Mouse (Mus musculus): Measurements from ENCODE around the gene Prss45. TPM values are rescaled to one million over a fixed set of nuclear protein-coding genes. Genes with fewer than 3 reads are reported as not detected.
"Not testable (repeated sequence)": the region's sequence is repeated elsewhere in the genome, so short reads cannot be mapped to it uniquely, and the experiment has no call there.

Gene Prss45
- total RNA-seq (2021) = not detected
- long read RNA-seq, experiment 1 = 0 reads
- long read RNA-seq, experiment 2 = 0 reads

- no peak for DNase-seq (ENCODE audit: low spot score)
Measured at GRCm38 (mm10) chr9:110834411-110834810, at the start of gene Prss45. Gene Prss45, plus strand, starts transcription at chr9:110834588.

GRCm38 (mm10) chr9:110788169-110788568 lies 46.2 kb upstream of the Prss45 start:
- DNase-seq (ENCODE audit: low spot score) = no peak

- no peak for DNase-seq (ENCODE audit: low spot score)
Measured at GRCm38 (mm10) chr9:110790462-110790861, 43.9 kb upstream of the Prss45 start.

- no peak for DNase-seq (ENCODE audit: low spot score)
Measured at GRCm38 (mm10) chr9:110797013-110797412, 37.4 kb upstream of the Prss45 start.

GRCm38 (mm10) chr9:110797866-110798265 lies 36.5 kb upstream of the Prss45 start, which contains the start of gene Prss42:
Gene Prss42, plus strand, starts transcription at chr9:110798166.
- no peak for DNase-seq (ENCODE audit: low spot score)

GRCm38 (mm10) chr9:110800834-110801479 lies 33.4 kb upstream of the Prss45 start:
- DNase-seq (ENCODE audit: low spot score) = no peak

GRCm38 (mm10) chr9:110803294-110803693 lies 31.1 kb upstream of the Prss45 start:
- no peak for DNase-seq (ENCODE audit: low spot score)

GRCm38 (mm10) chr9:110810051-110810450 lies 24.3 kb upstream of the Prss45 start:
- DNase-seq (ENCODE audit: low spot score) = no peak

GRCm38 (mm10) chr9:110813789-110814188 lies 20.6 kb upstream of the Prss45 start, which contains the start of gene Prss44:
Gene Prss44, plus strand, starts transcription at chr9:110813994.
- no peak for DNase-seq (ENCODE audit: low spot score)

- DNase-seq (ENCODE audit: low spot score) = not testable (repeated sequence)
Measured at GRCm38 (mm10) chr9:110820546-110820945, 13.8 kb upstream of the Prss45 start.

GRCm38 (mm10) chr9:110821436-110821835 lies 13.0 kb upstream of the Prss45 start:
- DNase-seq (ENCODE audit: low spot score) = no peak

- DNase-seq (ENCODE audit: low spot score) = no peak
Measured at GRCm38 (mm10) chr9:110825426-110825825, 9.0 kb upstream of the Prss45 start.

GRCm38 (mm10) chr9:110825832-110826231 lies 8.6 kb upstream of the Prss45 start:
- DNase-seq (ENCODE audit: low spot score) = no peak

GRCm38 (mm10) chr9:110826390-110826789 lies 8.0 kb upstream of the Prss45 start, which contains the start of gene Prss43:
Gene Prss43, plus strand, starts transcription at chr9:110826690.
- DNase-seq (ENCODE audit: low spot score) = no peak

GRCm38 (mm10) chr9:110833021-110833420 lies 1.4 kb upstream of the Prss45 start:
- no peak for DNase-seq (ENCODE audit: low spot score)

- DNase-seq (ENCODE audit: low spot score) = no peak
Measured at GRCm38 (mm10) chr9:110834961-110835360, 573 bp downstream of the Prss45 start.

GRCm38 (mm10) chr9:110836112-110836511 lies 1.7 kb downstream of the Prss45 start:
- DNase-seq (ENCODE audit: low spot score) = peak; percentile 24

GRCm38 (mm10) chr9:110840905-110841304 lies 6.5 kb downstream of the Prss45 start:
- DNase-seq (ENCODE audit: low spot score) = no peak

- DNase-seq (ENCODE audit: low spot score) = no peak
Measured at GRCm38 (mm10) chr9:110841438-110841837, 7.0 kb downstream of the Prss45 start.

GRCm38 (mm10) chr9:110844206-110844605 lies 9.8 kb downstream of the Prss45 start, which contains the start of gene Prss46:
Gene Prss46, plus strand, starts transcription at chr9:110844506.
- DNase-seq (ENCODE audit: low spot score) = no peak

- DNase-seq (ENCODE audit: low spot score) = no peak
Measured at GRCm38 (mm10) chr9:110849162-110849561, 14.8 kb downstream of the Prss45 start.

- DNase-seq (ENCODE audit: low spot score) = no peak
Measured at GRCm38 (mm10) chr9:110855903-110856302, 21.5 kb downstream of the Prss45 start.

GRCm38 (mm10) chr9:110856920-110857319 lies 22.5 kb downstream of the Prss45 start:
- no peak for DNase-seq (ENCODE audit: low spot score)

All from gastrocnemius, adult 18-20 months (tissue).